Mouse (Mus musculus) mesoderm, embryonic 11.5 days (tissue): ENCODE measurements around the gene Dock1.

ENCODE experiments used
- DNase-seq: peaks from one replicate; pipeline ENCODE4 v3.0.0-alpha.2; 2012; ENCODE audit warnings: low read depth, low spot score

Gene Dock1

DNA sequence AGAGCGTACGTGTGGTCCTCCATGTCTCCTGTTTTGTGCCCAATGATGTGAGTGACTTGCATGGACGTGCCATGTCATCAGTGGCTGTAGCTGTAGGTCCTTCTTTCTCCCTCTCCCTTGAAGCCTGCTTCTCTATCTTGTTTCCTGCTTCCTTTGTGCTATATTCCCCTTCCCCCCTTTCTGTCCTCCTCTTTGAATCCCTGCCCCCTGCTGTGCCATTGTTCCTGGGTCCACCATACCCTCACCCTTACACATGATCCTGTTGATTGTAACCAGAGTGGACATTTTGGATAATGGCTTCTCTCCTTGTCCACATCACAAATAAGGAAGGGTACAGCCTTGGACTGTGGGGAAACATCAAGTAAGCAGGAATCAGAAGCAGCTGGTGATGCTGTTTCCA is 81.0 kb downstream of the Dock1 start:
- DNase-seq, result no peak

GRCm38 (mm10) chr7:134753417-134753816 is 83.0 kb downstream of the Dock1 start:
- DNase-seq, result no peak

DNA sequence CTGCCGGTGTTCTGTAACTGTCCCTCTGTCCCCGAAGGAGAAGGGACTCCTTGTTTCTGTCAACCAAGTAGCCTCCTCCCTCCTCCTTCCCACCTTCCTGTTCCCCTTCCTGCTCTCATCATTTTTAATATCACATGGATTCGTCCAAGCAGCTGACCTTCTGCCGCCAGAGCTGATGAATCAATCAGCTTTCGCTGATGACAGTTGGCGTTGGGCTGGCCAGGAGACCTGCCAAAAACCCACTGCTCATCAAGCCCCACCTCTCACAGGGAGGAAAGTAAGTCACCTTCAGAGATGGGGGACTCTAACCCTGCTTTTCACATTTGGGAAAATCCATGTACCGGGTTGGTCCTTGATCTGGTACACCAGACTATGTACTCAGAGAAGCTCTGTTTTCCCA is 87.2 kb downstream of the Dock1 start:
- no peak for DNase-seq

GRCm38 (mm10) chr7:134761799-134762198 is 91.3 kb downstream of the Dock1 start:
- no peak for DNase-seq

GRCm38 (mm10) chr7:134765130-134765529 is 94.7 kb downstream of the Dock1 start:
- DNase-seq, result peak; percentile 20

GRCm38 (mm10) chr7:134771314-134771713 is 100.9 kb downstream of the Dock1 start:
- no peak for DNase-seq

DNA sequence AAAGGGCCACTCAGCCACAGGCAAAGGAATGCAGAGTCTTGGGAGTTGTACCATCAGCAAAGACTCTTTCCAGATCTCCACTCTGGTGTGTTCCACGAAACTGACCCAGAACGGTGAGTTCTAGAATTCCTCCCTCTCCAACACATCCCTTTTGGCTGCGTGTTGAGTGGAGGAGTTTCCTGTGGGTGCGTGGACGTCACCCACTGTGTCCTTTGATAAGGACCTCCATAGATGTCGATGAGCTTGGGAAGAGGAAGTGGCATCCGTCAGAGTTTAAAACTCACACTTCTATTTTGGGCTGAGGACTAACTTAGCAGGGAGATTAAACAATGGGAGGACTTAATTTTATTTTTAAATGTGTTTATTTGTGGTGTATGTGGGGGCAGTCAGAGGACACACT is 101.9 kb downstream of the Dock1 start:
- no peak for DNase-seq

DNA sequence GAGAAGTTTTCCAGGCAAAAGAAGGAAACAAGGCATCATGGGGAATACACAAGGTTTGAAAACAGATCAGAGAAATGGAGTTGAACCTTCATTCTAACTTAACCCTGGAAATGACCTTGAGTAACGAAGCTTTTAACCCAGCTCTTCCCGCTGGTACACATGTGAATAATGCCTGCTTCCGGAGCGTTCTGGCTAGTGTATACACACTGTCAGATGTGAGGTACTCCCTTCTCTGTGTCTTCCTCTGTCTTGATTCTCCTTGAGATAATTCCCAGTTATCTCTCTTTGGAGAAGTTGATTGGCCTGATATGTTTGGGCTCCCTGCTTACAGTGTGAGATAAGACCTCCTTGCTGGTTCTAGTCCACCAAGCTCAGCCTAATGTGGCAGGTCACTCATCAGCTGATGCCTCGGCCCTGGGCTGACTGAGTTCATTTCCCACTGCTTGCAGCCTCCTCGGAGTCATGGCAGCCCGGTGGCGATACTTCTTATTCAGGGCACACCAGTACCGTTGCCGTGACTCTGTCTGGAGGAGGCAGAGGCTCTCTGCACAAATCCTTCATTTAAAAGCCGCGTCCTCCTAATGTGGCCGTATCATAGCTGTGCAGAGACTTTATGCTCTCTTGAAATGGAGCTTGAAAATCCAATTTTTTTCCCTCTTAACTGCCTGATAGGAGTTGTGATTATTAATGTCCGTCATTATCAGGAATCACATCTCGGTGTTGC is 102.6 kb downstream of the Dock1 start:
- no peak for DNase-seq

DNA sequence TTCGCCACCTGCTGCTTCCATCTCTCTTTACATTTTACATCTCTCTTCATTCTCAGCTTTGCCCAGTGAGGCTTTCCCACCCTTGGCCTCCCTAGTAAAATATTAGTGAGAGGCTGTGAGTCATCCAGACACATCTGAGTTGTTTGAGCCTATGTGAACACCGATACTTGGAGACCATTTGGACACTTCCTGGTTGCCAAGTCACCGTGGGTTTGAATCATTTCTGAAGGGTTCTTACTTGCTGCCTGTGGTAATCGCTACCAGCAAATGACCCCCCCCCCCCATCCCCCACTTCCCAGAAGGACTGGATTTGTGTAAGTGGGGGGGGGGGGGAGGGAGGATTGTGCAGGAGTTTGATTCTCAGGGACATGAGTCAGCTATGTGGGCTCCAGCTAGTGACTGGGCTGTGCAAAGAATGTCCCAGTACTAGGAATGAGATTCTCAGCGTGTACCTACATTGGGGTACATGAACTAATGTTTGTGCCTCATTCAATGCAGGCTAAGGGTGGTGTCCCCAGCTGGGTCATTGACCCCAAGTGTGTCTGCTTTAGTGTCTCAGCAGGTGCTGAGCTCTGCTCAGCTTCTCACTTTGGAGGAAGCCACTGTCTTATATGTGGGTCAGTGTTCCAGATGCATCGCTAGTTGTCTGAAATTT is 103.4 kb downstream of the Dock1 start:
- DNase-seq, result no peak

GRCm38 (mm10) chr7:134774468-134775162 is 104.2 kb downstream of the Dock1 start:
- no peak for DNase-seq

- DNase-seq, result no peak
These were observed 105.2 kb downstream of the Dock1 start for GRCm38 (mm10) chr7:134775671-134776070.

DNA sequence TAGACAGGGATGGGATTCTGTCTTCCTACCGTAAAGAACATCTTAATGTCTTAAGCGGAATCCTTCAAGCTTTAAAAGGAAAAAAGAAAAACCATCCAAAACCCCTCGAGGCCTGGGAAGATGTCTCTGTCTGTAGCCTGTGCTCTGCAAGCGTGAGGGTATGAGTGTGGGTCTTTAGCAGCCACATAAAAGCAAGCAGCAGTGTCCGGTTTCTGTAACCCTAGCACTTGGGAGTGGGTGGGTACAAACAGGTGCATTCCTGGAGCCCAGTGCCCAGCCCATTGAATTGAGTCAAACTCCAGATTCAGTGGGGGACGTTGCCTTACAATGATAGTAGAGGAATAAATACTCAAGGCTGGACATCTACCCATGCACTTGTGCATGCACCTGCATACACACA is 105.9 kb downstream of the Dock1 start:
- DNase-seq, result no peak

- DNase-seq, result no peak
These were observed 109.3 kb downstream of the Dock1 start for GRCm38 (mm10) chr7:134779761-134780160.

GRCm38 (mm10) chr7:134787110-134787509 is 116.7 kb downstream of the Dock1 start:
- DNase-seq, result no peak

DNA sequence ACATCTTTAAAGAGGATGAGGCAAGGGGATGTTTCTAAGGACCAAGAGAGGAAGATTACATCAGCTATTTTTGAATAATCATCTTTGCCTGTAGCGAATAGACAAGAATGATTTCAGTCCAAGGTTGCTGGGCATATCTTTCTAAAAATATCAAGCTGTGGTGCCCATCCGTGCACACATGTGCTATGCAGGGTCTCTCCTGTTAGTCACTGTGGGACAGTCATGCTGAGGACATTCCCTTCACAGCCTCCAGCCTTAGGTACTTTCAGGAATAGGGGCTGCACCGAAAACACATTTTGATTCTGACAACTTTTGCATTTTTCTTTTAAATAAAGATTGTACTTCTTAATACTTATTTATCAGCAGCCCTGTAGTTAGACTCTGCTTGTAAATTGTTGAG is 124.4 kb downstream of the Dock1 start:
- DNase-seq, result no peak

- DNase-seq, result no peak
These were observed 129.6 kb downstream of the Dock1 start for GRCm38 (mm10) chr7:134800079-134800478.

DNA sequence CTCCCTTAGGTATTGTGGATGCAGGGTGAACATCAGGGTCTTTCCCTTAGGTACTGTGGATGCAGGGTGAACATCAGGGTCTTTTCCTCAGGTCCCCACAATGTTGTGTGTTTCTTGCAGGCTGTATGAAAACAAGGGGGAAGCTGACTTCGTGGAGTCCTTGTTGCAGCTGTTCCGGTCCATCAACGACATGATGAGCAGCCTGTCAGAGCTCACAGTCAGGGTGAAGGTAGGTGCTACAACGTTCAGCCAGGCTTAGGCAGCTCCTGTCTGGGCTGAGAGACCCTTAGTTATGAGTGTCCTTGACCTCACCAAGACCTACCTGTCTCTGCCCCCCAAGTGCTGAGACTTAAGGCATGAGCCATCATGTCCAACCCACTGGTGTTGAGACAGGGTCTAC is 134.0 kb downstream of the Dock1 start:
- DNase-seq, result no peak

DNA sequence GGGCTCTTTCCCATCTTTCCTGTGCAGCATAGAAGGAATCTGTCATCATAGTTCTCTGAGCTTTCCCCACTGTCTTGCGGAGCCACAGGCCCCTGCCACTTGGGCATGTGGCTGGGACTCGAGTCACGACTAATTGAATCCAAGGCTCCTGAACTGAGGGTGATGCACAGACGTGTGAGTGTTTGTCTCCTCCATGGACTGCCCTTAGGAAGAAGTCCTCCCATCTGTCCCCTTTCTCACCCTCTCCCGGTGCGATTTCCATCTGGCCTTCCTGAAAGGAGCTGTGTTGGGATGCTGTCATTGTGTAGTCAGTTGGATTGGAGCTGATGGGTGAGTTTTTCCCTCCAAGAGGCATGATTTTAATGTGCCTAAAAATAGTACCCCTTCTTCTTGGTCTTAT is 136.3 kb downstream of the Dock1 start:
- DNase-seq, result no peak

DNA sequence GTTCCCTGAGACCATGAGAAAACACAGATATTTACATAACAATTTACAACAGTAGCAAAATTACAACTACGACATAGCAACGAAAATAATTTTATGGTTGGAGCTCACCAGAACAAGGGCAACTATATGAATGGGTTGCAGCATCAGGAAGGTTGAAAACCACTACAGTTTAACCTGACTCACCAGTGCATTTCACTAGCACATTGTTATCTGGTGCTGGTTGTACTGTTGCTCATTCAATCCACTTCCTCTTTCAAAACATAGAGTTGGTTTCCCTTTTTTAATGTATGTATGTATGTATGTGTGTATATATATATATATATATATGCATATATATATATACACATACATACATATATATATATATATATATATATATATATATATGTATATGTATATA is 138.0 kb downstream of the Dock1 start:
- no peak for DNase-seq

- DNase-seq, result no peak
These were observed 139.0 kb downstream of the Dock1 start for GRCm38 (mm10) chr7:134809241-134809975.

DNA sequence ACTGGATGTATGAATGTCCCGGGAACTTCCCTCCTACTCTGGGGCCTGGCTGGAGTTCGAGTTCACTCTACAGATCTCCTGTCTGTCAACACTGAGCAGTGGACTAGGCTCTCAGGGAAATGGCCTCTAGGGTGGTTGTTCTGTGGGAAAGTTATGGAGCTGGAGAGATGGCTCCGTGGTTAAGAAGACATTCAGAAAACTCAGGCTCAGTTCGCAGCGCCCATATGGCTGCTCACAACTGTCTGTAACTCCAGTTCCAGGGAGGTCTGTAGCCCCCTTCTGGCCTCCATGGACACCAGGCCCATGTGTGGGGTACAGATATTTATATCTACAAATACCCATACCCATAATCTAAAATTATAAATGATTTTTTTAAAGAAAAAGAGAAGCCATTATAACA is 148.0 kb downstream of the Dock1 start:
- no peak for DNase-seq

DNA sequence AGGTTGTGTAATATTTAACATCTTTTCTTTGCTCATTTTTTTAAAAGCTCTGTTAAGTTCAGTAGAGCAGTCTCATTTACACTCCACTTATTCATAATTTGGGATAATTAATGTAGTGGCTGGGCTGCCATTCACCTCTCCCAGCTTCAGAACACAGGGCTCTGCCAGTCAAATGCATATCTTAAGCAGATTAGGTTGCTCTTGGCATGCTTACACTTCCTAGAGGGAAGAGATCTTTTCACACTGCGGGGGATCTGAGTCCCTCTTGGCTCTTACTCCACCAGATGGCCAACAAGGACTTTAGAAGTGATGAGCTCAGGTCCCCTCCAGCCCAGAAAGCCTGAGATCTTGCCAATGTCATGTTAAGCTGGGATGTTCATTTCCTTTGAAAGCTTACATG is 150.8 kb downstream of the Dock1 start:
- no peak for DNase-seq
